Mouse (Mus musculus) G1E (cell line): ENCODE results near the gene Gstt1.
"Not testable (repeated sequence)": the region's sequence is repeated elsewhere in the genome, so short reads cannot be mapped to it uniquely, and the experiment has no call there.

ENCODE experiments used
- CTCF ChIP-seq: IDR thresholded peaks from 2 replicates; pipeline ENCODE4 v1.5.1; 2012; ENCODE audit warnings: low read depth, low read length, inconsistent platforms, mixed read lengths
- GATA1 ChIP-seq: IDR thresholded peaks from 2 replicates; pipeline ENCODE4 v1.6.1; 2012; ENCODE audit warnings: borderline replicate concordance, low read length, inconsistent platforms, mixed read lengths
- GATA2 ChIP-seq: IDR thresholded peaks from 2 replicates; pipeline ENCODE4 v1.6.1; 2012; ENCODE audit warnings: low read depth, low read length, inconsistent platforms, borderline replicate concordance

- TF ChIP-seq CTCF, GATA2, GATA1: not testable (repeated sequence)
Measured at GRCm38 (mm10) chr10:75767756-75768155, 30.6 kb downstream of the Gstt1 start.
